Mouse (Mus musculus) bone marrow, adult 2 months (tissue): Measurements from ENCODE around the gene Olfr1279. TPM values are rescaled to one million over a fixed set of nuclear protein-coding genes. Genes with fewer than 3 reads are reported as not detected.
"Not testable (repeated sequence)": the region's sequence is repeated elsewhere in the genome, so short reads cannot be mapped to it uniquely, and the experiment has no call there.

Experiments used
- H3K27ac ChIP-seq: fragments of 200-500 bp; 2 replicates; pipeline ENCODE4 v1.5.1; 2012; ENCODE audit warnings: low read depth, mild to moderate bottlenecking, control low read depth, inconsistent platforms, low read length; ENCODE audit not compliant: control insufficient read depth, poor library complexity, insufficient read depth
- H3K4me1 ChIP-seq: fragments of 200-500 bp; 2 replicates; pipeline ENCODE4 v1.6.1; 2011; ENCODE audit warnings: low read length; ENCODE audit not compliant: control insufficient read depth, insufficient read depth
- H3K4me3 ChIP-seq: fragments of 200-500 bp; replicated peaks from 2 replicates; pipeline ENCODE3; 2011; ENCODE audit warnings: mild to moderate bottlenecking, low read depth, low read length, control low read depth; ENCODE audit not compliant: control insufficient read depth
- CTCF ChIP-seq: fragments of 200-500 bp; IDR thresholded peaks from 2 replicates; pipeline ENCODE4 v1.5.1; 2011; ENCODE audit warnings: low read length, control low read depth; ENCODE audit not compliant: control insufficient read depth, insufficient read depth
- POLR2A ChIP-seq: fragments of 200-500 bp; IDR thresholded peaks from 2 replicates; pipeline ENCODE4 v1.6.1; 2011; ENCODE audit warnings: low read depth, mild to moderate bottlenecking, control low read depth, low read length, borderline replicate concordance; ENCODE audit not compliant: control insufficient read depth
- WGBS: fragments of 180-500 bp; shearing (Covaris S2); methylation state at CpG from one replicate; pipeline ENCODE4 v1.1.7; 2018; 5-methylcytosine and 5-hydroxymethylcytosine counted together
- polyA plus RNA-seq: library from polyadenylated mRNA; stranded (reverse); fragments of >200 nt; gene quantifications from 2 replicates; pipeline ENCODE4 v1.2.4, GENCODE M21; 2011; ENCODE audit warnings: low replicate concordance; ENCODE audit not compliant: missing spikeins, insufficient read depth, insufficient read length

The Olfr1279 gene
- not detected in 2 replicates for polyA plus RNA-seq

DNA sequence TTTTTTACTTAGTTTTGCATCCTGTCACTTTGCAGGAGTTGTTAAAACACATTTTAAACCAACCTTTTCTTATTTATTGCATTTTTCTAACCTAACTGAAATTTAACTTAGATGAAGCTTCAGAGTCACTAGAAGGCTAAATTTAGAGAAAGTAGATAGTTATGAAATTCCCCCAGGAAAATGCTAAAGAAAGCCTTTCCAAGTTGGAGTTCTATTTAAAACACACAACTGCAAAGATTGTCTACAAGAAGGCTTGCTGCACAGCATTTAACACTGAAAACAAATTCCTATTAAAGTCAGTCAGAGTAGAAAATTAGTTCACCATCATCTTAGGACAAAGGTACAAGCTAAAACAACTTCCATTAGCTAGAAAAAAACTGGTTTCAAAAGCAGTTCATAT is at the start of gene Olfr1279:
Olfr1279 (plus strand) TSS at position 262 of the 400 bp plus-strand sequence.
- no peak for TF ChIP-seq POLR2A
- no peak for TF ChIP-seq CTCF

DNA sequence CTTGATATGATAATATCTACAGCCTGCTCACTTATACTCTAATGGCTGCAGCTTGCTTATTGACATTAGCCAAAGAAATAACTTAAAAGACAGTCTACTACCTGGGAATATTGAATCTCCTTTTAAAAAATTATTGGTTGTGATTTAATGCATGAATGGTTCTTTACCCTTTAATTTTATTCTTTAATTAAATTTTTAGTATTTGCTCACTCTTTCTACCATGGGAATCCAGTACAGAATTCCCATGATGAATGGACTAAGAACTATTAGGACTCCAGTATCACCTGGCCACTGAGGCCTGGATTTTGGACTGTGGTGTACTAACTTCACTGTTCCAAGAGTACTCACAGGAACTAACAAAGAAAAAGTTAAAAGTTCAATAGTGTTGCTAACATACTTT is 46.2 kb upstream of the Olfr1279 start, which contains the start of gene Olfr1276:
Olfr1276 (plus strand) TSS at position 301 of the 400 bp plus-strand sequence.
- H3K4me3 ChIP-seq = no peak within 1 kb of the TSS
- H3K27ac ChIP-seq = no peak within 1 kb of the TSS
- TF ChIP-seq CTCF = no peak
- TF ChIP-seq POLR2A = no peak
- no peaks in the 10 kb centered on the region for H3K4me1 ChIP-seq

More for the DNA sequence above, at the start of gene Olfr1279:
- H3K4me1 ChIP-seq = no peaks in the 10 kb centered on the region
- H3K27ac ChIP-seq = no peak within 1 kb of the TSS
- H3K4me3 ChIP-seq = no peak within 1 kb of the TSS

DNA sequence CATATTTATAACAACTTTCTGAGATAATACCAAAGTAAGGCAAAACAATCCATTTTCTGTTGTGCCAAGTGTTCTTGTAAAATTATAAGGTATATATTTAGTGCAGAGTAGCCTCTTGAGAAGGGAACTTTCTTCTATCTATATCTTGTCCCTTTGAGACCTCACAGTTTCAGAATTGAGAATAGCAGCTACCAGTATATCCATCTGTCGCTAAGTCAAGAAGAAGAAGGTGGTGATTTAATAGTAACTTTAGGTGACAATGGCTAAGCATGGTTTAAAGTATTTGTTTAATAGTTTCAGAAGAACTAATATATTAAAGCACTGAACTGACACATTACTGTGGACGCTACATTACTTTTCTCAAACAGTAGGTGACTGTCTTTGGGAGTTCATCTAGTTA is 26.4 kb upstream of the Olfr1279 start, which contains the start of gene Olfr1277:
Olfr1277 (minus strand) TSS at position 101 of the 400 bp plus-strand sequence.
- TF ChIP-seq CTCF (no peak), POLR2A (no peak)
- WGBS = 67% methylated on average over 2 of the region's 2 CpGs
- H3K4me3 ChIP-seq = no peak within 1 kb of the TSS
- no peaks in the 10 kb centered on the region for H3K4me1 ChIP-seq
- H3K27ac ChIP-seq = no peak within 1 kb of the TSS

DNA sequence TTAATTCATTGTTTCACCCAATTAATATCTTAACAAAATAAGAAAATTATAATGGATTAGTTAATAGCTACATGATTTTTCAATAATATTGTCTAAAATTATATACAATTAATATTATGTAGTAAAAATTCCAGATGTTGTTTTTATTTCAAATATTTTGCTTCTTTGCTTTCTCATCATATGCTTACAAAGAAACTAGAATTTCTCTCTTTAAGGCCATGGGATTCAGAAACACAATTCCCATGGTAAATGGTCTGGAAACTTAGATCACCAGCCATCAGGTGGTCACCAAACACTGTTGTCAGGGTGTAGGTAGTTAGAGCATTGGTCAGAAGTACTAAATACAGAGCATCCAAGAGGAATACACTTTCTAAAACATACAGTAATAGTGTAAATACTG is 10.6 kb upstream of the Olfr1279 start, which contains the start of gene Olfr1278:
Olfr1278 (plus strand) TSS at position 301 of the 400 bp plus-strand sequence.
- Histone ChIP-seq H3K4me3 (no peak within 1 kb of the TSS), H3K4me1 (no peaks in the 10 kb centered on the region), H3K27ac (no peak within 1 kb of the TSS)
- TF ChIP-seq CTCF (no peak), POLR2A (no peak)

DNA sequence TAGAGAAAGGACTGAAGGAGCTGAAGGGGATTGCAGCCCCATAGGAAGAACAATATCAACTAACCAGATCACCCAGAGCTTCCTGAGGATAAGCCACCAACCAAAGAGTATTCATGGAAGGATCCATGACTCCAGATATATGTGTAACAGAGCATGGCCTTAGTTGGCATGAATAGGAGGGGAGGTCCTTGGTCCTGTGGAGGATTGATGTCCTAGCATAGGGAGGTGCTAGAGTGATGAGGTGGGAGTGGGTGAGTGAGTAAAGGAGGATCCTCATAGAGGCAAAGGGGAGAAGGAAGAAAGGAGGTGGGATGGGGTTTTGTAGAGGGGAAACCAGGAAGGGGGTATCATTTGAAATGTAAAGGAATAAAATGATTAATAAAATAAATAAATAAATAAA is 1.9 kb upstream of the Olfr1279 start:
- H3K4me3 ChIP-seq = no peak overlapping the region
- no peak overlapping the region for H3K27ac ChIP-seq
- TF ChIP-seq CTCF (no peak), POLR2A (no peak)
- H3K4me1 ChIP-seq = no peaks in the 10 kb centered on the region

DNA sequence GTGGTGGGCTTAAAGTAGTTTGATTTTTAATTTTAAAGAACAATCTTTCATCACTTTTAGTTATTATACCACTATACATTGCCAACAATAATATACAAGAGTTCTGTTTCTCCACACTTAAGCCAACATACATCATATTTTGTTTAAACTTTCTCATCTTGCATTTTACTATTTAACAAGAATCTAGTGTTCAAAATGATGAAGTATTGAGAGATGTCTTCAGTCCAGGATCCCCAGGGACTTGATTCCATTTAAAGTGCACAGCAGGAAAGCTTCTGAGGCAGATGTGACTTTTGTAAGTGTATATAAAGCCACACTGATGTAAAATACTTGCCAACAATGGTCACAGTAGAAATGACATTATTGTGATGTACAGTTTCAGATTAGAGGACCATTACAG is 13.3 kb downstream of the Olfr1279 start, which contains the start of gene Olfr1280:
Olfr1280 (plus strand) TSS at position 301 of the 400 bp plus-strand sequence.
- Histone ChIP-seq H3K4me3 (no peak within 1 kb of the TSS), H3K4me1 (no peaks in the 10 kb centered on the region), H3K27ac (no peak within 1 kb of the TSS)
- no peak for TF ChIP-seq POLR2A
- TF ChIP-seq CTCF = no peak

DNA sequence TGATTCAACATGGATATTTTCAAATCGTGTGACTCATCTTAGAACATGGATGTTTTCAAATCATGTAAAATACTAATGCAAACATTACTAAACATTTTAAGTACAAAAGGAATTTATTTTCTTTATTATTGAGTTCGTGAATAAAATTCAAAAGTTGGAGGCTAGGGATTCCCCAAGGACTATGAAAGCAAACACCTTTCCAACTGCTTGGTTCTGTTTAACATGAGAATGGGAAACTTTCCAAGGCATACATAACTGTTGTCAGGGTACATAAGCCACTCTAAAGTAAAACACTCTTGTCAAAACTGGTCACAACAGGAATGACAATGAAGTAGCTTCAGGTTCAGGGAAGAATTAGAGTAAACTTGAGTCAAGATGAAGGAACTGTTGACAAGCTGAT is 25.8 kb downstream of the Olfr1279 start, which contains the start of gene Olfr1281:
Olfr1281 (plus strand) TSS at position 301 of the 400 bp plus-strand sequence.
- 57% methylated on average over 2 of the region's 2 CpGs for WGBS
- Histone ChIP-seq H3K4me3 (no peak within 1 kb of the TSS), H3K4me1 (no peaks in the 10 kb centered on the region), H3K27ac (no peak within 1 kb of the TSS)
- TF ChIP-seq CTCF = no peak
- no peak for TF ChIP-seq POLR2A

DNA sequence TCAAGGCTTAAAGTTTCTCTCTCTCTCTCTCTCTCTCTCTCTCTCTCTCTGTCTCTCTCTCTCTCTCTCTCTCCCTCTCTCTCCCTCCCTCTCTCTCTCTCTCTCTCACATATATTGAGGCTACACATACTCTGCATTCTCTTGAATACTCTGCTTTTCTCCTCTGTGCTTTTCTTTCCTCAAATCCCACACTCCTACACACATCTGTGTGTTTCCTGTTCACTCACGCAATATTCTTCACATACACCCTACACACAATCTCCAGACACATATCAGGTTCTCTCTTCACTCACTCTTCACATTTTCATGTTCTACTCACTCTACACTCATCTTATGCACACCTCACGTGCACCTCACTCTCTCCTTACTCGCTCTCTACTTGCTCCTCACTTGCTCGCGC is 33.3 kb downstream of the Olfr1279 start:
- 78% methylated on average over 5 of the region's 5 CpGs for WGBS
- H3K4me1 ChIP-seq, H3K4me3 ChIP-seq, H3K27ac ChIP-seq: not testable (repeated sequence)

DNA sequence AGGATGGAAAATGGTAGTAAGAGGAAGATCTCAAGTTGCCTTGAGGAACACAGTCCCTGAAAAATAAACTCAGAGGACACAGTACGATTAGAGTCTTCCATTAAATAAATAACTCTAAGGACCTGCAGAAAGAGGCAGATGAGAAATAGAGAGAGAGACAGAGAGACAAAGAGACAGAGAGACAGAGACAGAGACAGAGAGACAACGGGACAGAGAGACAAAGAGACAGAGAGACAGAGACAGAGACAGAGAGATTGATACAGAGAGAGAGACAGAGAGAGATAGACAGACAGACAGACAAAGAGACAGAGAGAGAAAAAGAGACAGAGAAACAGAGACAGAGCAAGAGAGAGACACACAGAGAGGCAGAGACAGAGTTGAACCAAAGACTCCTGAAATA is 35.5 kb downstream of the Olfr1279 start, which contains the start of gene Olfr1282:
Olfr1282 (minus strand) TSS at position 101 of the 400 bp plus-strand sequence.
- H3K4me1 ChIP-seq = no peaks in the 10 kb centered on the region
- no peak within 1 kb of the TSS for H3K27ac ChIP-seq
- 65% methylated on average over 2 of the region's 2 CpGs for WGBS
- TF ChIP-seq CTCF = no peak
- TF ChIP-seq POLR2A = no peak
- no peak within 1 kb of the TSS for H3K4me3 ChIP-seq

Other genes with a start within 250 kb of the Olfr1279 start
- not detected in 2 replicates for gene Gm13941, start 194.7 kb upstream of the Olfr1279 start, polyA plus RNA-seq
- gene Gm15130, start 147.7 kb upstream of the Olfr1279 start, polyA plus RNA-seq = not detected in 2 replicates
- gene 4930430A15Rik, start 71.0 kb upstream of the Olfr1279 start, polyA plus RNA-seq = not detected in 2 replicates
- gene Olfr1275, start 65.3 kb upstream of the Olfr1279 start, polyA plus RNA-seq = not detected in 2 replicates
- not detected in 2 replicates for gene Olfr1276, start 46.1 kb upstream of the Olfr1279 start, polyA plus RNA-seq
- not detected in 2 replicates for gene Olfr1277, start 26.5 kb upstream of the Olfr1279 start, polyA plus RNA-seq
- gene Olfr1278, start 10.5 kb upstream of the Olfr1279 start, polyA plus RNA-seq = not detected in 2 replicates
- not detected in 2 replicates for gene Olfr1280, start 13.4 kb downstream of the Olfr1279 start, polyA plus RNA-seq
- not detected in 2 replicates for gene Olfr1281, start 25.9 kb downstream of the Olfr1279 start, polyA plus RNA-seq
- not detected in 2 replicates for gene Olfr1282, start 35.4 kb downstream of the Olfr1279 start, polyA plus RNA-seq
- not detected in 2 replicates for gene Olfr1283, start 66.2 kb downstream of the Olfr1279 start, polyA plus RNA-seq
- gene Olfr1284, start 74.9 kb downstream of the Olfr1279 start, polyA plus RNA-seq = not detected in 2 replicates
- not detected in 2 replicates for gene Olfr1286, start 122.5 kb downstream of the Olfr1279 start, polyA plus RNA-seq
- gene Olfr1287, start 148.5 kb downstream of the Olfr1279 start, polyA plus RNA-seq = not detected in 2 replicates
- not detected in 2 replicates for gene Olfr1288, start 173.5 kb downstream of the Olfr1279 start, polyA plus RNA-seq
- gene Olfr1289, start 180.2 kb downstream of the Olfr1279 start, polyA plus RNA-seq = not detected in 2 replicates
- not detected in 2 replicates for gene Olfr1290, start 193.2 kb downstream of the Olfr1279 start, polyA plus RNA-seq
- not detected in 2 replicates for gene Olfr1291-ps1, start 196.5 kb downstream of the Olfr1279 start, polyA plus RNA-seq
- 1.2 TPM in 1 of 2 replicates, not detected in the other for gene Olfr1293-ps, start 224.6 kb downstream of the Olfr1279 start, polyA plus RNA-seq
- not detected in 2 replicates for gene Olfr1294, start 239.7 kb downstream of the Olfr1279 start, polyA plus RNA-seq